Mouse (Mus musculus) splenic B cell, adult 2 months (primary cell): Measurements from ENCODE around the gene Hectd4.
"Not testable (repeated sequence)": the region's sequence is repeated elsewhere in the genome, so short reads cannot be mapped to it uniquely, and the experiment has no call there.

Experiments used
- DNase-seq: peaks from one replicate; pipeline ENCODE4 v3.0.0-alpha.2; 2011; ENCODE audit warnings: low read depth, low spot score
- H3K27me3 ChIP-seq: 2 replicates; pipeline ENCODE4 v1.6.1; 2012; ENCODE audit warnings: mild to moderate bottlenecking, low read length, moderate library complexity, mixed read lengths; ENCODE audit not compliant: control insufficient read depth, poor library complexity, insufficient read depth, severe bottlenecking
- H3K36me3 ChIP-seq: 2 replicates; pipeline ENCODE4 v1.6.1; 2012; ENCODE audit warnings: mild to moderate bottlenecking, low read length, moderate library complexity, mixed read lengths; ENCODE audit not compliant: control insufficient read depth, poor library complexity, insufficient read depth, severe bottlenecking

The Hectd4 gene

GRCm38 (mm10) chr5:121313764-121314474, 93.9 kb downstream of the Hectd4 start:
- DNase-seq: no peak
- H3K36me3 ChIP-seq: peaks cover 10% of the 10 kb centered on the region
- H3K27me3 ChIP-seq: no peaks in the 10 kb centered on the region

GRCm38 (mm10) chr5:121326079-121326805, 106.2 kb downstream of the Hectd4 start:
- peaks cover 11% of the 10 kb centered on the region; the same call in 1 of the 2 replicates for H3K36me3 ChIP-seq
- no peak for DNase-seq
- no peaks in the 10 kb centered on the region for H3K27me3 ChIP-seq

- no peaks in the 10 kb centered on the region for H3K27me3 ChIP-seq
- DNase-seq: peak; percentile 26
- H3K36me3 ChIP-seq: peaks cover 8% of the 10 kb centered on the region
These were observed 109.5 kb downstream of the Hectd4 start for GRCm38 (mm10) chr5:121329333-121330058.

- peak; percentile 69 for DNase-seq
- not testable (repeated sequence) for H3K27me3 ChIP-seq, H3K36me3 ChIP-seq
These were observed 110.3 kb downstream of the Hectd4 start for GRCm38 (mm10) chr5:121330154-121330816.

- DNase-seq: no peak
- Histone ChIP-seq H3K36me3 (peaks cover 8% of the 10 kb centered on the region), H3K27me3 (no peaks in the 10 kb centered on the region)
These were observed 111.7 kb downstream of the Hectd4 start for GRCm38 (mm10) chr5:121331731-121332130.

- H3K27me3 ChIP-seq: no peaks in the 10 kb centered on the region
- H3K36me3 ChIP-seq: peaks cover 8% of the 10 kb centered on the region
- no peak for DNase-seq
These were observed 114.0 kb downstream of the Hectd4 start for GRCm38 (mm10) chr5:121333976-121334375.

- no peak for DNase-seq
- no peaks in the 10 kb centered on the region for H3K27me3 ChIP-seq
- peaks cover 7% of the 10 kb centered on the region for H3K36me3 ChIP-seq
These were observed 114.4 kb downstream of the Hectd4 start for GRCm38 (mm10) chr5:121334454-121334853.

- no peak for DNase-seq
- no peaks in the 10 kb centered on the region for H3K27me3 ChIP-seq
- peaks cover 7% of the 10 kb centered on the region; the same call in 1 of the 2 replicates for H3K36me3 ChIP-seq
These were observed 115.4 kb downstream of the Hectd4 start for GRCm38 (mm10) chr5:121335426-121335825.

GRCm38 (mm10) chr5:121336009-121336408, 116.0 kb downstream of the Hectd4 start:
- H3K27me3 ChIP-seq: no peaks in the 10 kb centered on the region
- DNase-seq: no peak
- H3K36me3 ChIP-seq: peaks cover 7% of the 10 kb centered on the region; the same call in 1 of the 2 replicates

GRCm38 (mm10) chr5:121336776-121337175, 116.8 kb downstream of the Hectd4 start:
- peaks cover 7% of the 10 kb centered on the region; the same call in 1 of the 2 replicates for H3K36me3 ChIP-seq
- no peak for DNase-seq
- H3K27me3 ChIP-seq: no peaks in the 10 kb centered on the region

GRCm38 (mm10) chr5:121339507-121340230, 119.7 kb downstream of the Hectd4 start:
- H3K36me3 ChIP-seq: peaks cover 8% of the 10 kb centered on the region
- no peak for DNase-seq
- no peaks in the 10 kb centered on the region for H3K27me3 ChIP-seq

- Histone ChIP-seq H3K27me3 (no peaks in the 10 kb centered on the region), H3K36me3 (peaks cover 8% of the 10 kb centered on the region)
- DNase-seq: no peak
These were observed 121.0 kb downstream of the Hectd4 start for GRCm38 (mm10) chr5:121340965-121341473.

- no peak for DNase-seq
- Histone ChIP-seq H3K36me3 (peaks cover 8% of the 10 kb centered on the region), H3K27me3 (no peaks in the 10 kb centered on the region)
These were observed 122.5 kb downstream of the Hectd4 start for GRCm38 (mm10) chr5:121342490-121342889.

GRCm38 (mm10) chr5:121343997-121344396, 124.0 kb downstream of the Hectd4 start:
- Histone ChIP-seq H3K36me3 (peaks cover 12% of the 10 kb centered on the region), H3K27me3 (no peaks in the 10 kb centered on the region)
- no peak for DNase-seq
